Mouse (Mus musculus): ENCODE measurements around the gene Slco1c1. TPM values are rescaled to one million over a fixed set of nuclear protein-coding genes. Genes with fewer than 3 reads are reported as not detected.

Slco1c1 gene
- not detected in 2 replicates for polyA plus RNA-seq (2012; ENCODE audit: insufficient read depth, insufficient read length, missing spikeins)

- Histone ChIP-seq H3K4me1 (ENCODE audit: control insufficient read depth, insufficient read depth, insufficient read length, low read length) (no peaks in the 10 kb centered on the region), H3K4me3 (ENCODE audit: insufficient read depth, low read depth, low read length) (no peak within 1 kb of the TSS), H3K27ac (replicated peaks; ENCODE audit: low read depth, low read length) (no peak within 1 kb of the TSS)
Measured at GRCm38 (mm10) chr6:141523747-141524640, at the start of gene Slco1c1. Gene Slco1c1 (plus strand): TSS chr6:141524368.

DNA sequence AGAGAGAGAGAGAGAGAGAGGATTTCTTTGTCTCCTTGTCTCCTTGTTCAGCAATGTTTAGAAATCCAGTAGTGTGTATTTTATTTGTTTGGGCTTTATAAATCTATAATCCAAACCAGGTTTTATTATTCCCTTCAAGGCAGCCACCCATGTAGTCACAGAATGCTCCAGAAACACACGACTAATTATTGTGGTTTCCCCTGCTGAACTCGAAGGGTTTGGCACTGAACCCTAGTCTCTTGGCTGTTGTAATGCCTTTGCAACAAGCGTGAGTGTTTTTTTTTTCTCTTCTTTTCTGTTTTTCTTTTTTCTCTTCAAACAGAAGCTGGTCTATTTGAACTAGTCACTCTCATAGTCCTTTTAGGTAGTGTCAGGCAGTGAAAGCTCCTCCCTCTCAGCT lies 49.5 kb upstream of the Slco1c1 start:
- no peak overlapping the region for H3K27ac ChIP-seq (replicated peaks; ENCODE audit: low read depth, low read length)
- no peaks in the 10 kb centered on the region for H3K4me1 ChIP-seq (ENCODE audit: control insufficient read depth, insufficient read depth, insufficient read length, low read length)
- no peak overlapping the region for H3K4me3 ChIP-seq (ENCODE audit: insufficient read depth, low read depth, low read length)

GRCm38 (mm10) chr6:141485302-141486021 lies 38.7 kb upstream of the Slco1c1 start:
- no peak overlapping the region for H3K4me3 ChIP-seq (ENCODE audit: insufficient read depth, low read depth, low read length)
- peak overlapping the region; percentile 56 for H3K27ac ChIP-seq (replicated peaks; ENCODE audit: low read depth, low read length)
- no peaks in the 10 kb centered on the region for H3K4me1 ChIP-seq (ENCODE audit: control insufficient read depth, insufficient read depth, insufficient read length, low read length)

DNA sequence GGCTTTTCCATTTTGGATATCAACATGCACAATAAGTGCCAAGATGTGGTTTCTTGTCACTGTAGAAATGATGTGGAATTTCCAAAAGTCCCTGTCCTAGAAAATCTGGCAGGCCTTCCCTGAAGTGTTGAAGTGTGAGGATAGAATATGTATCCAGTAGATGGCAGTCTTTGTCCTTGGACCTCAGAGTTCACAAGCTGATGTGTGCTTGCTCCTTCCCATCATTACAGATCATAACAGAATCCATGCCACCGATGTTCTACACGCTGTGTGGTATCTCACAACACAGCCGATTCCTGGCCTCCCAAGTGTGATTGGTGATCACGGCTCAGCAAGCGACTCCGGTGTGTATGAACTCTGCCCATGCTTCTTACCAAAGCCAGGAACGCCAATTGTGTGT lies 36.9 kb upstream of the Slco1c1 start:
- H3K4me3 ChIP-seq (ENCODE audit: insufficient read depth, low read depth, low read length): no peak overlapping the region
- H3K4me1 ChIP-seq (ENCODE audit: control insufficient read depth, insufficient read depth, insufficient read length, low read length): no peaks in the 10 kb centered on the region
- no peak overlapping the region for H3K27ac ChIP-seq (replicated peaks; ENCODE audit: low read depth, low read length)

- Histone ChIP-seq H3K27ac (replicated peaks; ENCODE audit: low read depth, low read length) (no peak overlapping the region), H3K4me1 (ENCODE audit: control insufficient read depth, insufficient read depth, insufficient read length, low read length) (no peaks in the 10 kb centered on the region), H3K4me3 (ENCODE audit: insufficient read depth, low read depth, low read length) (no peak overlapping the region)
Measured at GRCm38 (mm10) chr6:141488619-141489018, 35.5 kb upstream of the Slco1c1 start.

DNA sequence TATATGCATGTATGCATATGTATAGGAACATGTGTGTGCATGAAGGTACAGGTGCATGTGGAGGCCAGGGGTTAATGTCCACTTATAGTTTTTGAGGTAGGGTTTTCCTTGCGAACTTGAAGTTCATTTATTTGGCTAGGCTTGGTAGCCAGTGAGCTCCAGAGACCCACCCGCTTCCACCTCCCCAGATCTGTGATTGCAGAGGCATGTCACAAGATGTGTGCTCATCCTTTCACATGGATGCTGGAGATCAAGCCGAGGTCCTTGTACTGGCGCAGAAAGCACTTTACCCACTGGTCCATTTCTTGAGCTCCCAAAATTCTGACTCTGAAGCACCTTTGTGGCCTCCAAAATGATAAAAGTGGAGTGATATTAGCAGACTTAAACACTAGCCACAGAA lies 29.3 kb upstream of the Slco1c1 start:
- Histone ChIP-seq H3K27ac (replicated peaks; ENCODE audit: low read depth, low read length) (no peak overlapping the region), H3K4me3 (ENCODE audit: insufficient read depth, low read depth, low read length) (no peak overlapping the region)

DNA sequence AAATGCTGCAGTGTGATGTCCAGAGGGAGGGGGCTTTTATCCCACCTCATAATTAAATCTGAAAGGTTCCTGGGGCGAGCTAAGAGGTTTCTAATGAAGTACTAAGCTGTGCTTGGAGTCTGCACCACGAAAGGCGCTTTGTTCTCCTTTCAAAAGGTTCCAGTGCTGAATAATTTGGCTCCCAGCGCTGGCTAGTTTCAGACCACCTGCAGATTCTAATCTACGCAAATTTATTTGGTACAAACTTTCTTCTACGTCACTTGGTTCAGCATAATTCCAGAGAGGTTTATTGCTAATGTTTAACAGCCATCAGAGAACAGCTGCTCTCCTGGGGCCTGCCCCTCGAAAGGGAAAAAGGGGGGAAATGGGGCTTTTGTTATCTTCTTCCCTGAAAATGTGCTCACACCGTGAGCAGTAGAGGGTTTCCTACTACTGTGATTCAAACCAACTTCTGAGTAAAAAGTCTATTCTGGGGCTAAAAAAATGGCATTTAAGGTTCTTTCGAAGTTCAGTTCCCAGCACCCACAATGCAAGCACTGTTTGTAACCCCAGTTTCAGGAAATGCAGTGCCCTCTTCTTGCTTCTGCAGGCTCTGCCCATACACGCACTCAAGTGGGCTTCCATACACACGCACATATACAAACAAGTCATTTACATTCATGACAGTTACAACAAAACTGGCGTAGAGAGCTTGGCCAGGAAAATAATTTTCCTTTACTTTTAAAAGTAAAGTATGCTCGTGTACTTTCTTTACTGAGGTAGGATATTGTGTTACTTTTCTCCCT lies 28.3 kb upstream of the Slco1c1 start:
- Histone ChIP-seq H3K4me3 (ENCODE audit: insufficient read depth, low read depth, low read length) (no peak overlapping the region), H3K27ac (replicated peaks; ENCODE audit: low read depth, low read length) (no peak overlapping the region), H3K4me1 (ENCODE audit: control insufficient read depth, insufficient read depth, insufficient read length, low read length) (no peaks in the 10 kb centered on the region)

More for the DNA sequence above, 29.3 kb upstream of the Slco1c1 start:
- H3K4me1 ChIP-seq (ENCODE audit: control insufficient read depth, insufficient read depth, insufficient read length, low read length): no peaks in the 10 kb centered on the region

GRCm38 (mm10) chr6:141499511-141499910 lies 24.7 kb upstream of the Slco1c1 start:
- no peak overlapping the region for H3K4me3 ChIP-seq (ENCODE audit: insufficient read depth, low read depth, low read length)
- no peaks in the 10 kb centered on the region for H3K4me1 ChIP-seq (ENCODE audit: control insufficient read depth, insufficient read depth, insufficient read length, low read length)
- H3K27ac ChIP-seq (replicated peaks; ENCODE audit: low read depth, low read length): no peak overlapping the region

DNA sequence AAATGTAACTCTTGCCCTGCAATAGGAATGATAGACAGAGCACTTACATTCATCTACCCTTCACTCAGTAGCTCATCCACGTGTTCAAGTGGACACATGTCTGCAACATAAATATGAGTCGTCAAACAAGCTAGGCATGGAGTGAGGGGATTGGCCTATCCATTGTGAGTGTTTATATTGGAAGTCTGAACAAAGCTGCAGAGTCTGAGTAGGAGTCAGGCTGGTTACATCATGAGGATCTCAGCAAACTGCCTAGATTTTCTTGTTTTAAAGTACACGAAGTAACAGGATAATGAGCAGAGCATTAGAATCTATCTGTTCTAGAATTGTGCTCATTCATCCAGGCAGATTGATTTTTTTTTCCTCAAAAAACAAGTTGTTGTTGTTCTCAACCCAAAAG lies 23.0 kb upstream of the Slco1c1 start:
- H3K27ac ChIP-seq (replicated peaks; ENCODE audit: low read depth, low read length): no peak overlapping the region
- no peaks in the 10 kb centered on the region for H3K4me1 ChIP-seq (ENCODE audit: control insufficient read depth, insufficient read depth, insufficient read length, low read length)
- no peak overlapping the region for H3K4me3 ChIP-seq (ENCODE audit: insufficient read depth, low read depth, low read length)

GRCm38 (mm10) chr6:141522541-141522940 lies 1.6 kb upstream of the Slco1c1 start:
- Histone ChIP-seq H3K4me1 (ENCODE audit: control insufficient read depth, insufficient read depth, insufficient read length, low read length) (no peaks in the 10 kb centered on the region), H3K27ac (replicated peaks; ENCODE audit: low read depth, low read length) (no peak overlapping the region), H3K4me3 (ENCODE audit: insufficient read depth, low read depth, low read length) (no peak overlapping the region)

DNA sequence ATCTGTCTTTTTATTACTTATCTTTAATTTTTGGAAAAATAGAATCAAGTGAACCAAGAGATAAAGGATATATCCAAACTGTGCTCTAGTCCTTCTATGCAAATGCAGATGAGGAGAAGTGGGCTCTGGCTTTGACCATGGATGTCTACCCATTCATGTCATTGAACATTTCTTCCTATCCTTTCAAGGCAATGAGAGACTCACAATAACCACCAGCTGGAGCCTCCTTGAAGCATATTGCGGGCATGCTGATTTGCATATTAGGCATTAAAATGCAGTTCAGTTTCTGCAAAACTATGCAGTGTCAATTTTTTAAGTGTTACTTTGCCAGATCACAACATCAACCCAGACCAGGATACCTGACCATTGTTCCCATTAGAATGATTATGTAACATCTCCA lies 1.6 kb downstream of the Slco1c1 start:
- H3K4me3 ChIP-seq (ENCODE audit: insufficient read depth, low read depth, low read length): no peak overlapping the region
- H3K4me1 ChIP-seq (ENCODE audit: control insufficient read depth, insufficient read depth, insufficient read length, low read length): no peaks in the 10 kb centered on the region
- no peak overlapping the region for H3K27ac ChIP-seq (replicated peaks; ENCODE audit: low read depth, low read length)

GRCm38 (mm10) chr6:141530865-141531264 lies 6.7 kb downstream of the Slco1c1 start:
- H3K4me1 ChIP-seq (ENCODE audit: control insufficient read depth, insufficient read depth, insufficient read length, low read length): no peaks in the 10 kb centered on the region

GRCm38 (mm10) chr6:141537298-141537697 lies 13.1 kb downstream of the Slco1c1 start:
- no peak overlapping the region for H3K4me3 ChIP-seq (ENCODE audit: insufficient read depth, low read depth, low read length)
- no peak overlapping the region for H3K27ac ChIP-seq (replicated peaks; ENCODE audit: low read depth, low read length)
- no peaks in the 10 kb centered on the region for H3K4me1 ChIP-seq (ENCODE audit: control insufficient read depth, insufficient read depth, insufficient read length, low read length)

More at GRCm38 (mm10) chr6:141530865-141531264, 6.7 kb downstream of the Slco1c1 start:
- Histone ChIP-seq H3K27ac (replicated peaks; ENCODE audit: low read depth, low read length) (no peak overlapping the region), H3K4me3 (ENCODE audit: insufficient read depth, low read depth, low read length) (no peak overlapping the region)

DNA sequence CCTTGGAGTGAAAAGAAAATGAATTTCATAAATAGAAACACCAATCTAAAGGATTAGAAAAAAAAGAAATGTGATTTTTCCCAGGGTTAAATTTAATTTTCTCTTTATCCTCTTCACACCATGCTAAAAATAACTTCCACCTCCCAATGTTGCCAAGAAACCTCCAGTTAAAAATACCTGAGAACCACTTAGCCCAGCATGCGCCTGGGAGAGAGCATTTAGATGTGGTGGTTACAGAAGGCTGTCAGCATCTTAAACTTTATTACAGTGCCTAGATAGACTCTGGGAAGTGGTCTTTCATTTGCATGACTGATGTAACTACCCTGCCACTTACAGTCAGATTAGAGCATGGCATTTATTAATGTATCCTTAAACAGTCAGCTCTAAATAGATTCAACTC lies 17.0 kb downstream of the Slco1c1 start:
- H3K4me1 ChIP-seq (ENCODE audit: control insufficient read depth, insufficient read depth, insufficient read length, low read length): no peaks in the 10 kb centered on the region
- H3K27ac ChIP-seq (replicated peaks; ENCODE audit: low read depth, low read length): no peak overlapping the region
- H3K4me3 ChIP-seq (ENCODE audit: insufficient read depth, low read depth, low read length): no peak overlapping the region

GRCm38 (mm10) chr6:141543344-141543743 lies 19.2 kb downstream of the Slco1c1 start:
- Histone ChIP-seq H3K27ac (replicated peaks; ENCODE audit: low read depth, low read length) (no peak overlapping the region), H3K4me1 (ENCODE audit: control insufficient read depth, insufficient read depth, insufficient read length, low read length) (no peaks in the 10 kb centered on the region), H3K4me3 (ENCODE audit: insufficient read depth, low read depth, low read length) (no peak overlapping the region)
